Mouse (Mus musculus) lung, adult 2 months (tissue): Measurements from ENCODE around the gene Capza1.

Experiments used
- CTCF ChIP-seq: fragments of 200-500 bp; IDR thresholded peaks from 2 replicates; pipeline ENCODE4 v1.5.1; 2011; ENCODE audit warnings: mild to moderate bottlenecking, low read length, control low read depth; ENCODE audit not compliant: insufficient read depth
- POLR2A ChIP-seq: fragments of 200-500 bp; IDR thresholded peaks from 2 replicates; pipeline ENCODE4 v1.6.1; 2011; ENCODE audit warnings: low read depth, mild to moderate bottlenecking, control low read depth, low read length, borderline replicate concordance; ENCODE audit errors: extremely low read depth

DNA sequence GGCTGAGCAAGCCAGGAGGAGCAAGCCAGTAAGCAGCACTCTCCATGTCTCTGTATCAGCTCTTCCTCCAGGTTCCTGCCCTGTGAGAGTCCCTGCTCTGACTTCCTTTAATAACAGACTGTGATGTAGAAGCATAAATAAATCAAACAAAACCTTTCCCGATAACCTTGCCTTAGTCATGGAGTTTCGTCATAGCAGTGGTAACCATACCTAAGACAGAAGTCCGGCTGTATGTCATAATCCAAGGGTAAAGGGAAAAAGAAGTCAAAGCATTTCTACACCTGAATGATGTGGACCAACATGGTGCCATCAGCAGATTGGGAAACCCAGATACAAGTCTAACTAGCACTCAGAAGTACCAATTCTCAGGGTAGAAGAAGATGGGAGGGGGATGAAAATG is 28.5 kb downstream of the Capza1 start:
- TF ChIP-seq CTCF (no peak), POLR2A (no peak)
